Mouse (Mus musculus): ENCODE data around the gene Dnlz.

Gene Dnlz

DNA sequence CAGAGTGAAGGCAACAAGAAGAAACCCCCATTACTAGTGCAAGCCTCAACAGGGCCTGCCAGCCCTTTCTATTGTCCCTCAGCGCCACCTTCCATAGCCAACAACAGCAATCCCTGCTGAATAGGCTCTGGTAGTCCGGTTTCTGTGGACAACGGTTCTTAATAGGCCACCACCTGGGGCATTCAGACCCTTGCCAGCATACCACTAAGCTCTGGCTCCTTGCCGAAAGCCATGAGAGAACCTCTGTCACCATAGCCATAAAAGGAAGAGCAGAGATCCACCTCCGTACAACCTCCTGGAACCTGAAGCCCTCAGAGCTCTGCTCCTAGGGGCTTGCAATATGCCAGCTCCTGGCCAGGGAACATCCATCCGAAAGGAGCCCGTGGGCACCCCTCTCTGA is 52.6 kb downstream of the Dnlz start:
- DNase-seq (ENCODE audit: low read depth, low spot score) = no peak

DNA sequence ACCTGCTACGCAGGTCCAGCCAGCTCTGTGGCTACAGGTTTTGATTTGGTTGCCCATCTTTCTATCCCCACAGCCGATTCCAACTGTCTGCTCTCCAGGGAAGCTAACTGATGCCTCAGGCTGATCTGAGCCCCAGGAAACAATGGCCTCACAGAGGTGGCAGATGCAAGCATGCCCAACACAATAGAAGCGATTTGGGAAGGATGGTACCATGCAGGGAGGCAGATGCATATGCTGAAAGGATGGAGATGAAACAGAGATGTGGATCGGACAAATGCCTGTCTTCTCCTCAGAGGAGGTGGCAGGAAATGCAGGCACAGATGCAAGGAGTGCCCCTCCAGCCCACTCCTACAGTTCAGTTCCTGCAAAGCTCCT is 53.1 kb downstream of the Dnlz start:
- no peak for DNase-seq (ENCODE audit: low read depth, low spot score)

DNA sequence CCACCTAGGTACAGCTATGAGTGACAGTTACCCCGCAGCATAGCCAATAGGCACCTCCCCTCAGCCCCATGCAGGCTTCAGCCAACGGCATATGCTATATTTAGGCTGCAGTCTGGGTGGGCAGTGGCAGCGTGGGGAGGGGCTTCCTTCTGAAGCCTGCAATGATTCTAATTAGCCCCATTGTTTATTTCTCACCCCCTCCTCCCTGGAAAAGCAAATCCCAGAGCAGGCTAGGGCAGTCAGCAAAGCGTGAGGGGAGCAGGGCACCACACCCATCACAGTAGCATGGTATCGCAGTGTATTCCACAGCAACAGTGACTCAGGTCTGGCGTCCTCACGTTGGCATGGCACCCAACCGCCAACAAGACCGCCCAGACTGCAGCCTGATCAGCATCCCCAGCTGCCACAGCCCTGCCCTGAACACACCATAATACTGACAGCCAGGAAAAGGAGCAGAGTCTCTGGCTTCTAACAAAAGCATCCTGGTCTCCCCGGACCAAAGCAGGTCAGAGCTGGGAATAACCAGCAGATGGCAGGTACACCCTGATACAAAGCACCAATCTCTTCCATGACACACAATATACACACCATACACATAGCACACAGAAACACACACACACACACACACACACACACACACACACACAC is 53.6 kb downstream of the Dnlz start:
- no peak for DNase-seq (ENCODE audit: low read depth, low spot score)
